Comparison of ENCODE assay signal across 9 mouse cellular contexts in genomic region chr6:39226610-39226955, GRCm38 (mm10). TPM values are rescaled to one million over a fixed set of nuclear protein-coding genes. Genes with fewer than 3 reads are reported as not detected.
DNase-seq lines count a peak whose midpoint lies in the region; ATAC-seq lines count a peak whose summit lies in the region.
"Had no signal": no experiment of that assay in that cellular context is flagged by ENCODE, and none has a peak within 500 bp of the region (broad histone marks: within the 10 kb centered on the region; RNA-seq: fewer than 3 reads in every experiment).

No protein-coding gene starts in this region.

- no peak overlapping the region for H3K4me3 ChIP-seq in heart, embryonic 11.5 days (ENCODE audit: low read depth, low read length)
- H3K4me3 ChIP-seq in neural tube, embryonic 11.5 days (ENCODE audit: low read depth, low read length), result no peak overlapping the region
- H3K4me3 ChIP-seq in neural tube, embryonic 15.5 days (replicated peaks), result no peak overlapping the region
- no peak overlapping the region for H3K4me3 ChIP-seq in forebrain, embryonic 16.5 days (replicated peaks; ENCODE audit: low read length)
- H3K4me3 ChIP-seq in kidney, embryonic 14.5 days (ENCODE audit: low read length), result no peak overlapping the region

- H3K4me1 ChIP-seq in heart, embryonic 11.5 days (ENCODE audit: control insufficient read depth, insufficient read depth, low read length), result 0 out of 2 replicates have a peak, but pooled peaks cover 5% of the 10 kb centered on the region
- H3K4me1 ChIP-seq in neural tube, embryonic 11.5 days (ENCODE audit: control insufficient read depth, insufficient read depth, low read length), result peaks cover 5% of the 10 kb centered on the region; the same call in 1 of the 2 replicates
- peaks cover 6% of the 10 kb centered on the region for H3K4me1 ChIP-seq in neural tube, embryonic 15.5 days
- H3K4me1 ChIP-seq in forebrain, embryonic 16.5 days (replicated peaks; ENCODE audit: control insufficient read depth, insufficient read depth, low read length), result peaks cover 6% of the 10 kb centered on the region
- H3K4me1 ChIP-seq in kidney, embryonic 14.5 days (ENCODE audit: control insufficient read depth, insufficient read depth, low read length), result no peaks in the 10 kb centered on the region

- H3K36me3 ChIP-seq in heart, embryonic 11.5 days (ENCODE audit: control insufficient read depth, insufficient read depth, low read length), result no peaks in the 10 kb centered on the region
- no peaks in the 10 kb centered on the region for H3K36me3 ChIP-seq in neural tube, embryonic 11.5 days (ENCODE audit: control insufficient read depth, insufficient read depth, low read length)
- no peaks in the 10 kb centered on the region for H3K36me3 ChIP-seq in neural tube, embryonic 15.5 days
- H3K36me3 ChIP-seq in forebrain, embryonic 16.5 days (ENCODE audit: control insufficient read depth, insufficient read depth), result no peaks in the 10 kb centered on the region
- H3K36me3 ChIP-seq in kidney, embryonic 14.5 days (ENCODE audit: control insufficient read depth, insufficient read depth, low read length), result no peaks in the 10 kb centered on the region

- H3K27me3 ChIP-seq in heart, embryonic 11.5 days (ENCODE audit: control insufficient read depth, insufficient read depth, low read length), result no peaks in the 10 kb centered on the region
- H3K27me3 ChIP-seq in neural tube, embryonic 11.5 days (ENCODE audit: control insufficient read depth, insufficient read depth, low read length), result no peaks in the 10 kb centered on the region
- no peaks in the 10 kb centered on the region for H3K27me3 ChIP-seq in neural tube, embryonic 15.5 days (replicated peaks)
- H3K27me3 ChIP-seq in forebrain, embryonic 16.5 days (replicated peaks; ENCODE audit: control insufficient read depth, insufficient read depth, low read length), result no peaks in the 10 kb centered on the region
- H3K27me3 ChIP-seq in kidney, embryonic 14.5 days (ENCODE audit: control insufficient read depth, insufficient read depth, low read length), result no peaks in the 10 kb centered on the region

- no peak for ATAC-seq in heart, embryonic 11.5 days (replicated peaks; ENCODE audit: insufficient number of reproducible peaks, low FRiP score, low TSS enrichment)
- ATAC-seq in neural tube, embryonic 11.5 days (ENCODE audit: insufficient read depth, low FRiP score, low TSS enrichment), result no peak
- no peak for ATAC-seq in neural tube, embryonic 15.5 days (ENCODE audit: low FRiP score)
- ATAC-seq in forebrain, embryonic 16.5 days, result peak; percentile 45
- peak; percentile 33; the same call in 1 of the 2 replicates for ATAC-seq in neutrophil, adult 5-6 weeks (ENCODE audit: extremely low read depth, insufficient number of reproducible peaks, low FRiP score, poor library complexity, severe bottlenecking)
- no peak for ATAC-seq in kidney, embryonic 14.5 days (ENCODE audit: low FRiP score, low TSS enrichment)

- H3K27ac ChIP-seq in heart, embryonic 11.5 days (ENCODE audit: low read depth, low read length), result no peak overlapping the region
- 0 out of 2 replicates have a peak overlapping the region, but pooled peaks have one; percentile 35 for H3K27ac ChIP-seq in neural tube, embryonic 11.5 days (ENCODE audit: low read depth, low read length)
- H3K27ac ChIP-seq in neural tube, embryonic 15.5 days (replicated peaks), result no peak overlapping the region
- H3K27ac ChIP-seq in forebrain, embryonic 16.5 days (ENCODE audit: low read length), result peak overlapping the region; percentile 6; the same call in 1 of the 2 replicates
- no peak overlapping the region for H3K27ac ChIP-seq in kidney, embryonic 14.5 days (ENCODE audit: low read depth, low read length)

- H3K9ac ChIP-seq in heart, embryonic 11.5 days (ENCODE audit: low read depth, low read length), result peak overlapping the region; percentile 49; the same call in 1 of the 2 replicates
- H3K9ac ChIP-seq in neural tube, embryonic 11.5 days (ENCODE audit: low read length), result peak overlapping the region; percentile 24
- no peak overlapping the region for H3K9ac ChIP-seq in neural tube, embryonic 15.5 days (replicated peaks)
- no peak overlapping the region for H3K9ac ChIP-seq in forebrain, embryonic 16.5 days (replicated peaks; ENCODE audit: low read depth, low read length)
- H3K9ac ChIP-seq in kidney, embryonic 14.5 days (ENCODE audit: low read depth, low read length), result no peak overlapping the region

- intact Hi-C loops in heart, postnatal 25 days (cut with DNase I), result no loop called here

- 52% methylated on average over 9 of the region's 9 CpGs for WGBS in heart, embryonic 11.5 days (ENCODE audit: insufficient replicate concordance)
- WGBS in neural tube, embryonic 11.5 days, result 45% methylated on average over 9 of the region's 9 CpGs
- 37% methylated on average over 9 of the region's 9 CpGs for WGBS in neural tube, embryonic 15.5 days
- WGBS in forebrain, embryonic 16.5 days, result 10% methylated on average over 9 of the region's 9 CpGs
- WGBS in kidney, embryonic 14.5 days, result 61% methylated on average over 9 of the region's 9 CpGs

- no peaks in the 10 kb centered on the region for H3K9me3 ChIP-seq in heart, embryonic 11.5 days (replicated peaks; ENCODE audit: control insufficient read depth, low read length)
- no peaks in the 10 kb centered on the region for H3K9me3 ChIP-seq in neural tube, embryonic 11.5 days (ENCODE audit: control insufficient read depth, low read length)
- H3K9me3 ChIP-seq in neural tube, embryonic 15.5 days (replicated peaks), result no peaks in the 10 kb centered on the region
- H3K9me3 ChIP-seq in forebrain, embryonic 16.5 days (ENCODE audit: control insufficient read depth, low read length), result no peaks in the 10 kb centered on the region
- H3K9me3 ChIP-seq in kidney, embryonic 14.5 days (ENCODE audit: control insufficient read depth, low read length), result no peaks in the 10 kb centered on the region

- H3K4me2 ChIP-seq in heart, embryonic 11.5 days, result peak overlapping the region; percentile 27; the same call in 1 of the 2 replicates
- 0 out of 2 replicates have a peak overlapping the region, but pooled peaks have one; percentile 13 for H3K4me2 ChIP-seq in neural tube, embryonic 11.5 days (ENCODE audit: low read depth)
- no peak overlapping the region for H3K4me2 ChIP-seq in neural tube, embryonic 15.5 days
- H3K4me2 ChIP-seq in forebrain, embryonic 16.5 days (ENCODE audit: low read length), result peak overlapping the region; percentile 2; the same call in 1 of the 2 replicates
- no peak overlapping the region for H3K4me2 ChIP-seq in kidney, embryonic 14.5 days (replicated peaks; ENCODE audit: low read depth, low read length)

- DNase-seq in heart, postnatal 25 days (ENCODE audit: low spot score), result no peak
- no peak for DNase-seq in neural tube, embryonic 11.5 days (ENCODE audit: low spot score)
- no peak for DNase-seq in ovary, postnatal 14 days (ENCODE audit: low spot score)
- DNase-seq: lung, postnatal 10 days had no signal

RNA-seq across cellular contexts. Expression of gene Kdm7a, which starts 20.0 kb away (rescaled TPM):
- polyA plus RNA-seq in heart, embryonic 11.5 days (2014; fragmentation: Nextera tagmentation; extraction: Ambion mirVana), result 5.2 and 5.8 TPM in 2 replicates
- total RNA-seq in heart, postnatal 25 days (2021), result 10 to 100 TPM; 17.2 to 19.9 TPM
- polyA plus RNA-seq in neural tube, embryonic 11.5 days (2014; fragmentation: Nextera tagmentation; extraction: Ambion mirVana), result 18.5 and 19.7 TPM in 2 replicates
- polyA plus RNA-seq in neural tube, embryonic 15.5 days (2015; fragmentation: Nextera tagmentation; extraction: Ambion mirVana), result 3.9 and 4.1 TPM in 2 replicates
- polyA plus RNA-seq in forebrain, embryonic 16.5 days (2015; fragmentation: Nextera tagmentation; extraction: Ambion mirVana), result 7.3 and 8.8 TPM in 2 replicates
- total RNA-seq in neutrophil, adult 5-6 weeks (2017), result 187 and 199 TPM in 2 replicates
- 5.2 and 7.9 TPM in 2 replicates for polyA plus RNA-seq in kidney, embryonic 14.5 days (2014; fragmentation: Nextera tagmentation; extraction: Ambion mirVana)

Comparison
In these comparisons a context has a peak if more than half of its experiments do, and no peak if none do; other contexts are left out.
1. H3K27ac ChIP-seq: peak in neural tube, embryonic 11.5 days (single experiment) and forebrain, embryonic 16.5 days (single experiment); none in heart, embryonic 11.5 days (single experiment), neural tube, embryonic 15.5 days (single experiment) and kidney, embryonic 14.5 days (single experiment).
2. H3K4me2 ChIP-seq: peak in heart, embryonic 11.5 days (single experiment), neural tube, embryonic 11.5 days (single experiment) and forebrain, embryonic 16.5 days (single experiment); none in neural tube, embryonic 15.5 days (single experiment) and kidney, embryonic 14.5 days (single experiment).
3. H3K9ac ChIP-seq: peak in heart, embryonic 11.5 days (single experiment) and neural tube, embryonic 11.5 days (single experiment); none in neural tube, embryonic 15.5 days (single experiment), forebrain, embryonic 16.5 days (single experiment) and kidney, embryonic 14.5 days (single experiment).
4. ATAC-seq: peak in forebrain, embryonic 16.5 days (single experiment) and neutrophil, adult 5-6 weeks (single experiment); none in heart, embryonic 11.5 days (single experiment), neural tube, embryonic 11.5 days (single experiment), neural tube, embryonic 15.5 days (single experiment) and kidney, embryonic 14.5 days (single experiment).